Mouse (Mus musculus): ENCODE measurements around the gene Kcnk18. TPM values are rescaled to one million over a fixed set of nuclear protein-coding genes. Genes with fewer than 3 reads are reported as not detected.

Kcnk18 gene
- not detected in 2 replicates for polyA plus RNA-seq (2016; fragmentation: Nextera tagmentation; extraction: Ambion mirVana)

GRCm38 (mm10) chr19:59218991-59219390, at the start of gene Kcnk18:
Gene Kcnk18 (plus strand): TSS chr19:59219214.
- peaks cover 9% of the 10 kb centered on the region; the same call in 1 of the 2 replicates for H3K27me3 ChIP-seq
- H3K27ac ChIP-seq, result no peak within 1 kb of the TSS
- no peak within 1 kb of the TSS for H3K9ac ChIP-seq
- H3K9me3 ChIP-seq, result no peaks in the 10 kb centered on the region
- H3K36me3 ChIP-seq (replicated peaks), result no peaks in the 10 kb centered on the region
- ATAC-seq (ENCODE audit: low FRiP score), result no peak
- H3K4me3 ChIP-seq (replicated peaks), result no peak within 1 kb of the TSS
- peaks cover 4% of the 10 kb centered on the region; the same call in 1 of the 2 replicates for H3K4me1 ChIP-seq
- no peak within 1 kb of the TSS for H3K4me2 ChIP-seq
- 86% methylated on average over 8 of the region's 8 CpGs for WGBS

DNA sequence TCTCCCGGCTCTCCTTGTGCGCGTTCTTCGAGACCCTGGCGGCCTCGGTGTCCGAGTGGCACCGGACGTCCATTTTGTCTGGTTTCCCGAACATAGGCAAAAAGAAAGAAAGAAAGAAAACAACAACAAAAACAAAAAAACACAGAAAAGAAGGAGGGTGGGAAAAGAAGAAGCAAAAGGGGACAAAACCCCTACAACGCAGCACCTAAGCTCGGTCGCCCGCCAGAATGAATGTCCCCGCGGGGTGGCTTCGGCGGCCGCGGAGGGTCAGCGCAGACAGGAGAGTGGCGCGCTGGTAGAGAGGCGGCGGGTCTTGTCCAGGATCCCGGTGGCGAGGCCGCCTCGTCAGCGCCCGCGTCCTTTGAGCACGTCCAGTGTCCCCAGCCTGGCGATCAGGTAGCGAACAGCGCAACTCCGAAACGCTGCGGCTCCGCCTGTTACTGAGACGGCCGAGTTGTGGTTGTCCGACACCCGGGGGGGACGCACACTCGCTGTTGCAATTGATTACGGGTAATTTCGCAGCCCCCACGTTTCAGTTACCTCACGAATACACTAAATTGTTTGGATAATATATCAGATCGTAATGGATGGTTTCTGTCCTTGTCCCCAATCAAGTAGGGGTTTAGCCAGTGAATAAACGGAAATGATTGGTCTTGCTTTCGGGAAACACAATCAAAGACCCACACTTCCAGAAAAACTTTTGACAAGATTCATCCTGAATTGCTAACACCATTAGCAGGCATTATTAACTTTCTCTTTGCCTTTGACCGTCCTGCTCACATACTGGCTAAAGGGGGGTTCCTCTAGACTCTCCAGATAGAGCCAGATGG, 48.9 kb upstream of the Kcnk18 start, which contains the start of gene Vax1:
Gene Vax1, minus strand, starts transcription at position 121 of the 830 bp plus-strand sequence.
- Histone ChIP-seq H3K4me1 (peaks cover 58% of the 10 kb centered on the region), H3K27me3 (peaks cover 96% of the 10 kb centered on the region), H3K9me3 (no peaks in the 10 kb centered on the region), H3K4me3 (replicated peaks) (peak within 1 kb of the TSS; percentile 61), H3K27ac (peak within 1 kb of the TSS; percentile 88), H3K9ac (peak within 1 kb of the TSS; percentile 85), H3K4me2 (peak within 1 kb of the TSS; percentile 74), H3K36me3 (replicated peaks) (no peaks in the 10 kb centered on the region)
- WGBS, result under 1% methylated on average over 54 of the region's 54 CpGs
- no peak; the same call in 1 of the 2 replicates for ATAC-seq (ENCODE audit: low FRiP score)

DNA sequence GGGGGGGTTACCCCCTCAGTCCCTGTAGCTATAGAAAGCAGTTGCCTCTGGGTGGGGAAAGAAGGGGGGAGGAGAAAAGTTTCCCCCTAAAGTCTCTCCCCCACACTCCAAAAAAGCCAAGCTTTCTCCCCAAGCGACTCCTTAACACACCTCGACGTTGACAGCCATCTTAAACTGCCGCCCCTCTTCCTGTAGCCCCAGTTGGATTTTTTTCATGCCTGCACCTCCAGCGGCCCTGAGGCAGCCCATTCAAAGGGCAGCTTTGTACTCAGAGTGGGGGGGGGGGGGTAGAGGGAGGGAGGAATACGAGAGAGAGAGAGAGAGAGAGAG, 48.3 kb upstream of the Kcnk18 start:
- ATAC-seq (ENCODE audit: low FRiP score), result peak; percentile 67
- Histone ChIP-seq H3K36me3 (replicated peaks) (no peaks in the 10 kb centered on the region), H3K9ac (peak overlapping the region; percentile 85; the same call in 1 of the 2 replicates), H3K4me2 (peak overlapping the region; percentile 74), H3K27me3 (peaks cover 95% of the 10 kb centered on the region), H3K9me3 (no peaks in the 10 kb centered on the region), H3K4me1 (peaks cover 58% of the 10 kb centered on the region), H3K27ac (peak overlapping the region; percentile 88), H3K4me3 (replicated peaks) (peak overlapping the region; percentile 61)
- 0% methylated on average over 6 of the region's 6 CpGs for WGBS

- ATAC-seq (ENCODE audit: low FRiP score), result peak; percentile 81
- peak overlapping the region; percentile 88 for H3K27ac ChIP-seq
- H3K4me3 ChIP-seq (replicated peaks), result peak overlapping the region; percentile 61
- no peaks in the 10 kb centered on the region for H3K36me3 ChIP-seq (replicated peaks)
- peak overlapping the region; percentile 74 for H3K4me2 ChIP-seq
- no peaks in the 10 kb centered on the region for H3K9me3 ChIP-seq
- H3K4me1 ChIP-seq, result peaks cover 53% of the 10 kb centered on the region
- WGBS, result under 1% methylated on average over 38 of the region's 38 CpGs
- H3K27me3 ChIP-seq, result peaks cover 95% of the 10 kb centered on the region
- peak overlapping the region; percentile 40 for H3K9ac ChIP-seq
Measured at GRCm38 (mm10) chr19:59171151-59171870, 47.7 kb upstream of the Kcnk18 start.

DNA sequence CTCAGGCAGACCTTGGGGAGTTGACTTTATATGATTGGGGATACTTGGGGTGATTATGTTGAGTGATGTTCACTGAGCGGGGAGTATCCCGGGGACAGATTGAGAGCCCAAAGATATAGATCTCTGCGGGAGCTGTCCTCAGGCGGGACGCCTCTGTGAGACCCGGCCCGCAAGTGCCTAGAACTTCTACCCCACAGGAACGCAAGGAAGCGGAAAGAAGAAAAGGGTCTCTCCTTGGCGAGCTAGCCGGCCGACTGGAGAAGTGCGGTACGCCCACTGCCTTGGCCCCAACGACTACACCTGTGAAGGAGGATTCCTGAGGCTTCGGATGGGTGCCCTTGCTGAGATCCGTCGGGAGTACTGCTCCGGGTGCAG, 47.2 kb upstream of the Kcnk18 start:
- peaks cover 48% of the 10 kb centered on the region for H3K4me1 ChIP-seq
- peak overlapping the region; percentile 79 for H3K27ac ChIP-seq
- peaks cover 94% of the 10 kb centered on the region for H3K27me3 ChIP-seq
- no peaks in the 10 kb centered on the region for H3K36me3 ChIP-seq (replicated peaks)
- no peaks in the 10 kb centered on the region for H3K9me3 ChIP-seq
- H3K4me2 ChIP-seq, result peak overlapping the region; percentile 74
- 1% methylated on average over 19 of the region's 19 CpGs for WGBS
- H3K4me3 ChIP-seq (replicated peaks), result peak overlapping the region; percentile 61
- peak overlapping the region; percentile 40 for H3K9ac ChIP-seq
- ATAC-seq (ENCODE audit: low FRiP score), result peak; percentile 12; the same call in 1 of the 2 replicates

DNA sequence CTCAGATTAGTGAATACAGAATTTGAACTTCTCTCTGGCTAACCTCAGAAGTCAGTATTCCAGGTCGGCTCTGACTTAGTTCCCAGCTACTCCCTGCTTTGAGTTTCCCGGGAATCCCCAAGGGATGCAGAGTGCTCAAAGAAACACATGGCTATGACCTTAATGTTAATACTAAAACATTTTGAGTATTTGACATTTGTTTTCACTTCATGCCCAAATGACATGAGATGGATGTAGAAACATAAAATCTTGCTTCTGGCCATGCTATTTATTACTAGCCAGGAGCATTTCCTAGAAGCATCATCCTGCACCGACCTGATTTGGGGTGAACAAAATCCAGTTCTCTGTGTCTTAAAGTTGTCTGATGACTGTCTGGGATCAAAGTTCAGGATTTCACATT, 46.2 kb upstream of the Kcnk18 start:
- Histone ChIP-seq H3K9me3 (no peaks in the 10 kb centered on the region), H3K27ac (0 out of 2 replicates have a peak overlapping the region, but pooled peaks have one; percentile 31), H3K4me3 (replicated peaks) (peak overlapping the region; percentile 61), H3K4me1 (peaks cover 46% of the 10 kb centered on the region), H3K9ac (no peak overlapping the region), H3K27me3 (peaks cover 93% of the 10 kb centered on the region), H3K36me3 (replicated peaks) (no peaks in the 10 kb centered on the region), H3K4me2 (peak overlapping the region; percentile 74)
- 4% methylated on average over 3 of the region's 3 CpGs for WGBS
- ATAC-seq (ENCODE audit: low FRiP score), result no peak

DNA sequence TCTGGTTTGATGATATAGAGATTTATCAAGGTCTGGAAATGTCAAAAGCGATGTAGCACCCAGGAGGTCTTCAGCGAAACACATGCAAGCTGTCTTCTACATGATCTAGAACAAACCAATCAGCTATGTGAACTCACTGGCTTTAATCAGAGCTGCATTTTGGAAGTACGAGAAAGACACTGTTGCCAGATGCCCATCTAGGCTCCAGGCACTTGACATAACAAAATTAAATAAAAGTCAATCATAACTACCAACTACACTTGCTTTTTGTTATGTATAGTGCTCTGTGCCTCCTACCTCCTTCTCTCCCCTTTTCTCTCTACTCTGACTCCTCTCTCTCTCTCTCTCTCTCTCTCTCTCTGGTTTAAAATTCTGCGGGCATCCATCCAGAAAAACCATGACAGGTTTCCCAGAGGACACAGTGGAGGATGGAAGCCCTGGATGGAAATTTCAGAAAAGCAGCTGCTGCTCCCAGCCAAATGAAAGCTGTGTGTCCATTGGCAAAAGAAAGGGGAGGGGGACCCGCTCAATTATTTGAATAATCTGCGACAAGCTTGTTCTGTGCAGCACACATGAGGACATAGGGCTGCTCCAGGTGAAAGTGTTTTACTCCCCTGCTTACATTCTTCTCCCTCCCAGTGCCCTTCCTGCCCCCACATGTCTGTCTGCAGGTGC, 45.5 kb upstream of the Kcnk18 start:
- no peaks in the 10 kb centered on the region for H3K36me3 ChIP-seq (replicated peaks)
- no peak overlapping the region for H3K4me3 ChIP-seq (replicated peaks)
- peaks cover 46% of the 10 kb centered on the region for H3K4me1 ChIP-seq

GRCm38 (mm10) chr19:59184000-59184399, 35.0 kb upstream of the Kcnk18 start:
- no peak overlapping the region for H3K9ac ChIP-seq
- ATAC-seq (ENCODE audit: low FRiP score), result no peak
- WGBS, result 70% methylated on average over 3 of the region's 3 CpGs

More for the DNA sequence above, 45.5 kb upstream of the Kcnk18 start:
- Histone ChIP-seq H3K27me3 (peaks cover 91% of the 10 kb centered on the region), H3K27ac (peak overlapping the region; percentile 15; the same call in 1 of the 2 replicates), H3K9ac (no peak overlapping the region), H3K9me3 (no peaks in the 10 kb centered on the region), H3K4me2 (peak overlapping the region; percentile 74)
- WGBS, result 7% methylated on average over 6 of the region's 6 CpGs
- no peak for ATAC-seq (ENCODE audit: low FRiP score)

GRCm38 (mm10) chr19:59188981-59189380, 30.0 kb upstream of the Kcnk18 start:
- peaks cover 6% of the 10 kb centered on the region; the same call in 1 of the 2 replicates for H3K4me1 ChIP-seq

More at GRCm38 (mm10) chr19:59184000-59184399, 35.0 kb upstream of the Kcnk18 start:
- Histone ChIP-seq H3K36me3 (replicated peaks) (no peaks in the 10 kb centered on the region), H3K9me3 (no peaks in the 10 kb centered on the region), H3K4me3 (replicated peaks) (no peak overlapping the region), H3K4me1 (peaks cover 2% of the 10 kb centered on the region; the same call in 1 of the 2 replicates), H3K27me3 (peaks cover 85% of the 10 kb centered on the region), H3K27ac (no peak overlapping the region), H3K4me2 (no peak overlapping the region)

DNA sequence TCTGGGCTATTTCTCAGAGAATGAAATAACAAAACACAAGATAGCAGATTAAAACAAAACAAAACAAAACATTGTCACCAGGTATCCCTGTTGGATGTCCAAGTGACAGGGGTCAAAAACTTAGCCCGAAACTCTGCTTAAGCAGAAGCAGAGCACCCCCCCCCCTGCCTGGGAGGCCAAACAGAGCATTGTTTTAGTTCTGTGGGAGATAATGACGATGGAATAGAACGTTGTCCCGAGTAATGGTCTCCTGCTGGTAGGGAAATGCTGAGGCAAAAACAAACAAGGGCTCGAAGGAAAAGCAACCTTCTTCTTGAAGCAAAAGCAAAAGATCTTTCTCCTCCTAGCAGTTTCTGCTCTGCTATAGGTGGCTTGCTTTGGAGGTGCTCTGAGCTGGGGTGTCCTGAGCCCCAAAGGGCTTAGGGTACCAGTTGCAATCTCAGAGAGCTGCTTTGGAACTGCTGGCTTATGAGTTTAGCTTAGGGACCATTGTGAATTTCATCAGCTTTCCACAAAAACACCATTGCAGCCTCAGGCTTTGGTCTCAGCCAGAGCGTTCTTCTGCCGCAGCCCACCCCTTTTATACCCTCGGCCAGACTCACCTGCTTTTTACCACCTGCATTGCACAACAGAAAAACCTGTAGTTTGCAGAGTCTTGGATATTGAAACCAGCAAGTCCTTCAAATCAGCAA, 28.4 kb upstream of the Kcnk18 start:
- peaks cover 87% of the 10 kb centered on the region for H3K27me3 ChIP-seq
- 3% methylated on average over 8 of the region's 8 CpGs for WGBS

More at GRCm38 (mm10) chr19:59188981-59189380, 30.0 kb upstream of the Kcnk18 start:
- Histone ChIP-seq H3K27ac (no peak overlapping the region), H3K9me3 (no peaks in the 10 kb centered on the region), H3K4me2 (no peak overlapping the region), H3K9ac (no peak overlapping the region), H3K36me3 (replicated peaks) (no peaks in the 10 kb centered on the region), H3K4me3 (replicated peaks) (no peak overlapping the region), H3K27me3 (peaks cover 85% of the 10 kb centered on the region)
- WGBS, result 13% methylated on average over 4 of the region's 4 CpGs
- no peak for ATAC-seq (ENCODE audit: low FRiP score)

DNA sequence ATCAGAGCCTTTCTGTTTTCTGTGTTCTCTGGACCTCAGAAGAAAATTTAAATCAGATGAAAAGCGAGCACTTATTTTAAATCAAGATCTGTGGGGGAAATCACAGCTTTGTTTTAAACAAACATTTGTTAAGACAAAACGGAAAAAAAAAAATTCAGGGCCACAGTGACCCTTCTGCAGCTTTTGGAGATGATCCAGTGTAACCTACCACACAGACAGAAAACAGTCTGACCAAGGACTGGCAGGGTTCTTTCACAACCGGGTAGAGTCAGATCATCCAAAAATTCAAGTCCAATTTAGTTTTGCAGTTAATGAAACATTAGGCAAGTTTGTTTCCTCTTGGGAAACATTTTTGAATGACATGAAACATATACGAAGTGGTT, 27.9 kb upstream of the Kcnk18 start:
- Histone ChIP-seq H3K9me3 (no peaks in the 10 kb centered on the region), H3K4me2 (peak overlapping the region; percentile 15; the same call in 1 of the 2 replicates), H3K27ac (no peak overlapping the region), H3K9ac (no peak overlapping the region), H3K4me3 (replicated peaks) (no peak overlapping the region), H3K4me1 (peaks cover 12% of the 10 kb centered on the region; the same call in 1 of the 2 replicates), H3K27me3 (peaks cover 87% of the 10 kb centered on the region), H3K36me3 (replicated peaks) (no peaks in the 10 kb centered on the region)
- WGBS, result 8% methylated on average over 4 of the region's 4 CpGs
- ATAC-seq (ENCODE audit: low FRiP score), result no peak

More for the DNA sequence above, 28.4 kb upstream of the Kcnk18 start:
- Histone ChIP-seq H3K36me3 (replicated peaks) (no peaks in the 10 kb centered on the region), H3K4me2 (peak overlapping the region; percentile 8; the same call in 1 of the 2 replicates), H3K4me1 (peaks cover 9% of the 10 kb centered on the region; the same call in 1 of the 2 replicates), H3K9me3 (no peaks in the 10 kb centered on the region), H3K4me3 (replicated peaks) (no peak overlapping the region), H3K9ac (no peak overlapping the region), H3K27ac (no peak overlapping the region)
- no peak for ATAC-seq (ENCODE audit: low FRiP score)

Data from forebrain, embryonic 12.5 days (tissue).